8 mouse cellular contexts compared by ENCODE assay signal in the genomic region with DNA sequence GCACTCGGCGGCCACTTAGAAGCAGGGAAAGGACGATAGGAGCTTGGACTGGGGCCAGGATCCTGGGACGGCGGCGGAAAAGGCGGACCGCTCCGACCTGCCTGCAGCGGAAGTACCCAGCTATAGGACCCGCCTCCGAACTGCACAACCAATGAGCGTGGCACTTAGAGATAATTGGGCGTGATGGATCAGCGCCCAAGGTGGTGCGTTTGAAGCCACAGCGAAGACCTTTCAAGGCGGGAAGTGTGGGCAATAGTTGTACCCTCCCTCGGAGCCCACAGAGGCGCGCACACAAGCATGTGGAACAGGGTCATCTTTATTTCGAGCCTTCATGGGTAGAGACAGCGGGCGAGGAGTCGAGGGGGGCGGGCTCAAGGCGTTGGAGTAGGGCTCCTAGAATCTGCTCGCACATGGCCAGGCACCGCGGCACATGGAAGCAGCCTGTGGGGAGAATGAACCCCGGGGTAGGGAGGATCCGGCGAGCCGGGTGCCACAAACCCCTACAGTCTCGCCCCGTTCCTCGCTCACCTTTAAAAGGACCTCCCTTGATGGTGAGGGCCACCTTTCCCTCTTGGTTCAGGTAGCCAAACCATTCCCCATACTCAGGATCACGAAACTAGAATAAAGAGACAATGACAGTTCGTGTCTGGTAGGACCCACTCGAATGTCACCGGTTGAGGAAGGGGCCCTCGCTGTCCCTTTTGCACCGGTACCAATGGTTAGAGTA. TPM values are rescaled to one million over a fixed set of nuclear protein-coding genes. Genes with fewer than 3 reads are reported as not detected.
A peak's percentile ranks its signal among the peaks of the same experiment; 100 is the strongest.
DNase-seq lines count a peak whose midpoint lies in the region; ATAC-seq and TF ChIP-seq lines count a peak whose summit lies in the region.

A gene (minus strand): TSS at position 48 of the 727 bp plus-strand sequence.
A gene (minus strand): TSS at position 122 of the 727 bp plus-strand sequence.

- H3K4me1 ChIP-seq in embryonic facial prominence, embryonic 13.5 days = no peaks in the 10 kb centered on the region
- no peaks in the 10 kb centered on the region; the same call in 1 of the 2 replicates for H3K4me1 ChIP-seq in heart, adult 2 months (ENCODE audit: control insufficient read depth, insufficient read depth, low read length)
- 0 out of 2 replicates have a peak, but pooled peaks cover 4% of the 10 kb centered on the region for H3K4me1 ChIP-seq in limb, embryonic 13.5 days
- peaks cover 7% of the 10 kb centered on the region for H3K4me1 ChIP-seq in midbrain, embryonic 16.5 days (ENCODE audit: control insufficient read depth, insufficient read depth, low read length)

- H3K27me3 ChIP-seq in embryonic facial prominence, embryonic 13.5 days = no peaks in the 10 kb centered on the region
- no peaks in the 10 kb centered on the region for H3K27me3 ChIP-seq in heart, adult 2 months (ENCODE audit: control insufficient read depth, insufficient read depth, low read length)
- no peaks in the 10 kb centered on the region for H3K27me3 ChIP-seq in limb, embryonic 13.5 days
- no peaks in the 10 kb centered on the region for H3K27me3 ChIP-seq in midbrain, embryonic 16.5 days (ENCODE audit: control insufficient read depth, insufficient read depth, low read depth, low read length)

- ATAC-seq in embryonic facial prominence, embryonic 13.5 days (ENCODE audit: insufficient number of reproducible peaks, insufficient read depth, low FRiP score, low TSS enrichment, low read depth) = peak; percentile 95
- peak; percentile 96 for ATAC-seq in limb, embryonic 13.5 days (ENCODE audit: low FRiP score, low read depth)
- peak; percentile 99 for ATAC-seq in midbrain, embryonic 16.5 days

- H3K36me3 ChIP-seq in embryonic facial prominence, embryonic 13.5 days = peaks cover 18% of the 10 kb centered on the region
- H3K36me3 ChIP-seq in heart, adult 2 months (ENCODE audit: control insufficient read depth, insufficient read depth, low read length) = no peaks in the 10 kb centered on the region
- peaks cover 19% of the 10 kb centered on the region for H3K36me3 ChIP-seq in limb, embryonic 13.5 days
- 0 out of 2 replicates have a peak, but pooled peaks cover 2% of the 10 kb centered on the region for H3K36me3 ChIP-seq in midbrain, embryonic 16.5 days (ENCODE audit: control insufficient read depth, insufficient read depth, low read length)

- peak; percentile 74 for TF ChIP-seq POLR2A in heart, adult 2 months (IDR thresholded peaks at IDR 0.05; ENCODE audit: insufficient read depth, low read depth, low read length)

- no peaks in the 10 kb centered on the region for H3K79me2 ChIP-seq in heart, adult 2 months (replicated peaks; ENCODE audit: control insufficient read depth, insufficient read depth, low read length)

- 22% methylated on average over 43 of the region's 43 CpGs for WGBS in embryonic facial prominence, embryonic 13.5 days
- 22% methylated on average over 42 of the region's 43 CpGs for WGBS in heart, adult 2 months
- 12% methylated on average over 42 of the region's 43 CpGs for WGBS in limb, embryonic 13.5 days
- WGBS in midbrain, embryonic 16.5 days = 16% methylated on average over 43 of the region's 43 CpGs

- H3K9me3 ChIP-seq in embryonic facial prominence, embryonic 13.5 days = no peaks in the 10 kb centered on the region
- H3K9me3 ChIP-seq in limb, embryonic 13.5 days = no peaks in the 10 kb centered on the region
- no peaks in the 10 kb centered on the region for H3K9me3 ChIP-seq in midbrain, embryonic 16.5 days (replicated peaks; ENCODE audit: control insufficient read depth, low read length, poor library complexity, severe bottlenecking)

- H3K9ac ChIP-seq in embryonic facial prominence, embryonic 13.5 days = peak within 1 kb of the TSS; percentile 80
- H3K9ac ChIP-seq in heart, adult 2 months (ENCODE audit: low read depth, low read length) = peak within 1 kb of the TSS; percentile 87
- H3K9ac ChIP-seq in limb, embryonic 13.5 days = peak within 1 kb of the TSS; percentile 70
- H3K9ac ChIP-seq in midbrain, embryonic 16.5 days (ENCODE audit: low read depth, low read length) = peak within 1 kb of the TSS; percentile 70

- TF ChIP-seq EP300 in heart, adult 2 months (IDR thresholded peaks at IDR 0.05; ENCODE audit: insufficient read depth, low read depth, low read length) = no peak

- intact Hi-C loops in heart, adult 2 months (cut with DNase I) = loop anchor here (2.0 kb wide), 1 partner anchor 41 kb away; no protein-coding TSS in a partner anchor

- DNase-seq in 3T3-L1 (ENCODE audit: low read depth, low spot score) = peak; percentile 91
- DNase-seq in adrenal gland, postnatal 36 days = peak; percentile 92 to 93
- DNase-seq in heart, adult 2 months = peak; percentile 87 to 90
- DNase-seq in kidney, adult 8-10 months = peak; percentile 88 to 89
- peak; percentile 82 to 84 for DNase-seq in spleen, postnatal 36 days (ENCODE audit: low spot score in 2 of 2)

- peak within 1 kb of the TSS; percentile 76 for H3K27ac ChIP-seq in embryonic facial prominence, embryonic 13.5 days
- peak within 1 kb of the TSS; percentile 80 for H3K27ac ChIP-seq in heart, adult 2 months
- H3K27ac ChIP-seq in limb, embryonic 13.5 days = peak within 1 kb of the TSS; percentile 55; the same call in 1 of the 2 replicates
- peak within 1 kb of the TSS; percentile 84 for H3K27ac ChIP-seq in midbrain, embryonic 16.5 days (ENCODE audit: low read length)

- TF ChIP-seq CTCF in heart, adult 2 months (IDR thresholded peaks at IDR 0.05) = no peak

- peak within 1 kb of the TSS; percentile 56 for H3K4me3 ChIP-seq in embryonic facial prominence, embryonic 13.5 days
- H3K4me3 ChIP-seq in heart, adult 2 months = peak within 1 kb of the TSS; percentile 69
- peak within 1 kb of the TSS; percentile 57 for H3K4me3 ChIP-seq in limb, embryonic 13.5 days
- peak within 1 kb of the TSS; percentile 60 for H3K4me3 ChIP-seq in midbrain, embryonic 16.5 days (ENCODE audit: low read depth, low read length)

- peak within 1 kb of the TSS; percentile 73 for H3K4me2 ChIP-seq in embryonic facial prominence, embryonic 13.5 days
- peak within 1 kb of the TSS; percentile 72 for H3K4me2 ChIP-seq in limb, embryonic 13.5 days (replicated peaks)
- H3K4me2 ChIP-seq in midbrain, embryonic 16.5 days (ENCODE audit: low read length) = peak within 1 kb of the TSS; percentile 73

RNA-seq across cellular contexts. Expression of the first gene that starts in this region (rescaled TPM):
- 1 to 10 TPM; 2.9 to 3.0 TPM for total RNA-seq in adrenal gland, postnatal 36 days (2021)
- polyA plus RNA-seq in embryonic facial prominence, embryonic 13.5 days (2015; fragmentation: Nextera tagmentation; extraction: Ambion mirVana) = 3.3 and 3.4 TPM in 2 replicates
- total RNA-seq in heart, adult 2 months (2021) = 1 to 10 TPM; 1.5 to 1.8 TPM
- polyA plus RNA-seq in heart, adult 2 months (2012; rRNA removed) = 5.7 and 7.7 TPM in 2 replicates
- polyA plus RNA-seq in limb, embryonic 13.5 days (2015; fragmentation: Nextera tagmentation; extraction: Ambion mirVana) = 3.0 and 3.9 TPM in 2 replicates
- 3.0 and 3.3 TPM in 2 replicates for polyA plus RNA-seq in midbrain, embryonic 16.5 days (2015; fragmentation: Nextera tagmentation; extraction: Ambion mirVana)

RNA-seq across cellular contexts. Expression of the second gene that starts in this region (rescaled TPM):
- total RNA-seq in adrenal gland, postnatal 36 days (2021) = 10 to 100 TPM; 76.0 to 85.1 TPM
- 132 and 151 TPM in 2 replicates for polyA plus RNA-seq in embryonic facial prominence, embryonic 13.5 days (2015; fragmentation: Nextera tagmentation; extraction: Ambion mirVana)
- total RNA-seq in heart, adult 2 months (2021) = 10 to 100 TPM; 50.2 to 63.7 TPM
- 57.2 and 64.5 TPM in 2 replicates for polyA plus RNA-seq in heart, adult 2 months (2012; rRNA removed)
- polyA plus RNA-seq in limb, embryonic 13.5 days (2015; fragmentation: Nextera tagmentation; extraction: Ambion mirVana) = 138 and 139 TPM in 2 replicates
- polyA plus RNA-seq in midbrain, embryonic 16.5 days (2015; fragmentation: Nextera tagmentation; extraction: Ambion mirVana) = 84.6 and 85.4 TPM in 2 replicates

Comparison
In these comparisons a context has a peak if more than half of its experiments do, and no peak if none do; other contexts are left out.
1. Peak in every context shown above with its lines: DNase-seq, ATAC-seq, H3K4me3 ChIP-seq and H3K27ac ChIP-seq.